Mouse (Mus musculus) small intestine, adult 2 months (tissue): ENCODE measurements around the gene Pgf.

Experiments
- CTCF ChIP-seq: fragments of 200-500 bp; IDR thresholded peaks from 2 replicates; pipeline ENCODE4 v1.5.1; 2012; ENCODE audit warnings: low read depth, mild to moderate bottlenecking, control low read depth, inconsistent platforms, low read length, moderate library complexity, mixed read lengths; ENCODE audit not compliant: insufficient replicate concordance, insufficient read length; ENCODE audit errors: extremely low read depth
- POLR2A ChIP-seq: fragments of 200-500 bp; IDR thresholded peaks from 2 replicates; pipeline ENCODE4 v1.6.1; 2012; ENCODE audit warnings: low read depth, mild to moderate bottlenecking, control low read depth, inconsistent platforms, low read length, moderate library complexity

DNA sequence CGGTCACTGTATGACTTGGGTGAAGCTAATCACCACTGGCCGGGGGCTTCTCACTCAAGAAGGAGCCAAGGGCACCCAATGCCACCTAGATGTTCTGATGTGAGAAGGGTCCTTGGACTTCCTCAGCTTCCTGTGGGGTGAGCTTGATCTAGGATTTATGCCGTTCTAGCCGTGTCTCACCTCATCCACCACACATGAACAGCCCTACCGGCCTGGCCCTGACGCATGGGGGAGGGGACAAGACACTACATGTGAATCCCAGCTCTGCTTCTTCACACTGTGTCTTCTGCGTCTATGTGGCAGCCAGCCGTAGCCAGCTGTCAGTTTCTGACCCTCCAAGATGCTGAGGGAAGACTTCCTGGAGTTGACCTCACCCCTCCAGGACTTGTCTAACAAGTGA is 18.8 kb downstream of the Pgf start:
- no peak for TF ChIP-seq CTCF
- TF ChIP-seq POLR2A = no peak
